Mouse (Mus musculus) mouse embryonic stem cell (cell line): ENCODE data around the gene Gm11060.

Experiments used
- in situ Hi-C, 2 experiments: fragments of 300-500 bp; cut with MboI; formaldehyde crosslinking; loops; 1 replicate in 1 of 2; 3 replicates in 1 of 2; pipeline ENCODE4 v1.14.3; 2019 to 2020; ENCODE audit warnings: low sequenced_read_pairs in 2 of 2, low pct_unique_long_range_greater_than_20kb in 1 of 2, mixed read lengths in 1 of 2; ENCODE audit not compliant: unreplicated experiment in 1 of 2

The Gm11060 gene

GRCm38 (mm10) chr2:105132300-105132699 lies 40.5 kb downstream of the Gm11060 start:
- in situ Hi-C loops: loop anchor here in 1 of 2 experiments (25.0 kb wide), 1 partner anchor 555 kb away; no protein-coding TSS in a partner anchor

GRCm38 (mm10) chr2:105132933-105133795 lies 41.3 kb downstream of the Gm11060 start:
- in situ Hi-C loops: loop anchor here in 1 of 2 experiments (25.0 kb wide), 1 partner anchor 554 kb away; no protein-coding TSS in a partner anchor

GRCm38 (mm10) chr2:105134296-105134695 lies 42.5 kb downstream of the Gm11060 start:
- in situ Hi-C loops: loop anchor here in 1 of 2 experiments (25.0 kb wide), 1 partner anchor 553 kb away; no protein-coding TSS in a partner anchor

GRCm38 (mm10) chr2:105139471-105139870 lies 47.7 kb downstream of the Gm11060 start:
- in situ Hi-C loops: loop anchor here in 1 of 2 experiments (25.0 kb wide), 1 partner anchor 548 kb away; no protein-coding TSS in a partner anchor

- in situ Hi-C loops: loop anchor here in 1 of 2 experiments (25.0 kb wide), 1 partner anchor 546 kb away; no protein-coding TSS in a partner anchor
Observed at GRCm38 (mm10) chr2:105141371-105141770, 49.6 kb downstream of the Gm11060 start.
